Mouse (Mus musculus) small intestine, adult 2 months (tissue): ENCODE measurements around the gene Tnr. TPM values are rescaled to one million over a fixed set of nuclear protein-coding genes. Genes with fewer than 3 reads are reported as not detected.

ENCODE experiments used
- H3K27ac ChIP-seq: fragments of 200-500 bp; 2 replicates; pipeline ENCODE4 v1.5.1; 2012; ENCODE audit warnings: low read depth, low read length, control low read depth, inconsistent platforms; ENCODE audit not compliant: insufficient read depth
- H3K27me3 ChIP-seq: fragments of 200-500 bp; 2 replicates; pipeline ENCODE4 v1.6.1; 2012; ENCODE audit warnings: mild to moderate bottlenecking, moderate library complexity, low read length, inconsistent platforms; ENCODE audit not compliant: control insufficient read depth, insufficient read depth
- H3K36me3 ChIP-seq: fragments of 200-500 bp; 2 replicates; pipeline ENCODE4 v1.6.1; 2012; ENCODE audit warnings: mild to moderate bottlenecking, low read length, control low read depth, inconsistent platforms; ENCODE audit not compliant: control insufficient read depth, insufficient read depth
- H3K4me1 ChIP-seq: fragments of 200-500 bp; 2 replicates; pipeline ENCODE4 v1.6.1; 2012; ENCODE audit warnings: low read length, inconsistent platforms, mixed read lengths; ENCODE audit not compliant: control insufficient read depth, insufficient read depth, insufficient read length
- H3K4me3 ChIP-seq: fragments of 200-500 bp; 2 replicates; pipeline ENCODE4 v1.5.1; 2012; ENCODE audit warnings: low read depth, mild to moderate bottlenecking, control low read depth, inconsistent platforms, low read length, moderate library complexity
- CTCF ChIP-seq: fragments of 200-500 bp; IDR thresholded peaks from 2 replicates; pipeline ENCODE4 v1.5.1; 2012; ENCODE audit warnings: low read depth, mild to moderate bottlenecking, control low read depth, inconsistent platforms, low read length, moderate library complexity, mixed read lengths; ENCODE audit not compliant: insufficient replicate concordance, insufficient read length; ENCODE audit errors: extremely low read depth
- POLR2A ChIP-seq: fragments of 200-500 bp; IDR thresholded peaks from 2 replicates; pipeline ENCODE4 v1.6.1; 2012; ENCODE audit warnings: low read depth, mild to moderate bottlenecking, control low read depth, inconsistent platforms, low read length, moderate library complexity
- WGBS: fragments of 180-500 bp; shearing (Covaris S2); methylation state at CpG from one replicate; pipeline ENCODE4 v1.1.7; 2018; 5-methylcytosine and 5-hydroxymethylcytosine counted together
- polyA plus RNA-seq: library from polyadenylated mRNA; depleted of rRNA; stranded (reverse); fragments of >200 nt; gene quantifications from 2 replicates; pipeline ENCODE4 v1.2.3, GENCODE M21; 2012

The Tnr gene
- polyA plus RNA-seq, 1 experiment = 0.10 TPM

- TF ChIP-seq CTCF (no peak), POLR2A (no peak)
- no peaks in the 10 kb centered on the region for H3K36me3 ChIP-seq
- WGBS = 72% methylated on average over 7 of the region's 7 CpGs
Observed at GRCm38 (mm10) chr1:159567171-159567570, 43.6 kb downstream of the Tnr start.

GRCm38 (mm10) chr1:159570270-159570669, 46.7 kb downstream of the Tnr start:
- H3K27me3 ChIP-seq = no peaks in the 10 kb centered on the region
- WGBS = 21% methylated on average over 8 of the region's 8 CpGs
- TF ChIP-seq CTCF (no peak), POLR2A (no peak)
- no peaks in the 10 kb centered on the region for H3K36me3 ChIP-seq
- no peak overlapping the region for H3K27ac ChIP-seq
- no peaks in the 10 kb centered on the region for H3K4me1 ChIP-seq
- no peak overlapping the region for H3K4me3 ChIP-seq

More at GRCm38 (mm10) chr1:159567171-159567570, 43.6 kb downstream of the Tnr start:
- Histone ChIP-seq H3K4me3 (no peak overlapping the region), H3K4me1 (no peaks in the 10 kb centered on the region), H3K27ac (no peak overlapping the region), H3K27me3 (no peaks in the 10 kb centered on the region)

GRCm38 (mm10) chr1:159570831-159571230, 47.3 kb downstream of the Tnr start:
- TF ChIP-seq CTCF (no peak), POLR2A (no peak)
- H3K27me3 ChIP-seq = no peaks in the 10 kb centered on the region
- WGBS = 49% methylated on average over 2 of the region's 2 CpGs

GRCm38 (mm10) chr1:159571951-159572350, 48.4 kb downstream of the Tnr start:
- no peak overlapping the region for H3K4me3 ChIP-seq
- no peak overlapping the region for H3K27ac ChIP-seq
- no peaks in the 10 kb centered on the region for H3K27me3 ChIP-seq

More at GRCm38 (mm10) chr1:159570831-159571230, 47.3 kb downstream of the Tnr start:
- H3K27ac ChIP-seq = no peak overlapping the region
- no peaks in the 10 kb centered on the region for H3K36me3 ChIP-seq
- H3K4me1 ChIP-seq = no peaks in the 10 kb centered on the region
- no peak overlapping the region for H3K4me3 ChIP-seq

GRCm38 (mm10) chr1:159573116-159573515, 49.5 kb downstream of the Tnr start:
- Histone ChIP-seq H3K36me3 (no peaks in the 10 kb centered on the region), H3K27me3 (no peaks in the 10 kb centered on the region), H3K4me1 (no peaks in the 10 kb centered on the region), H3K27ac (no peak overlapping the region), H3K4me3 (no peak overlapping the region)
- no peak for TF ChIP-seq CTCF
- no peak for TF ChIP-seq POLR2A
- WGBS = 74% methylated on average over 2 of the region's 2 CpGs

More at GRCm38 (mm10) chr1:159571951-159572350, 48.4 kb downstream of the Tnr start:
- Histone ChIP-seq H3K36me3 (no peaks in the 10 kb centered on the region), H3K4me1 (no peaks in the 10 kb centered on the region)
- 80% methylated on average over 3 of the region's 3 CpGs for WGBS
- TF ChIP-seq POLR2A (no peak), CTCF (no peak)

GRCm38 (mm10) chr1:159574661-159575060, 51.1 kb downstream of the Tnr start:
- 79% methylated on average over 5 of the region's 5 CpGs for WGBS
- Histone ChIP-seq H3K4me3 (no peak overlapping the region), H3K4me1 (no peaks in the 10 kb centered on the region), H3K36me3 (no peaks in the 10 kb centered on the region), H3K27ac (no peak overlapping the region), H3K27me3 (no peaks in the 10 kb centered on the region)
- TF ChIP-seq POLR2A = no peak
- TF ChIP-seq CTCF = no peak

- no peak overlapping the region for H3K27ac ChIP-seq
- TF ChIP-seq CTCF (no peak), POLR2A (no peak)
- no peak overlapping the region for H3K4me3 ChIP-seq
- no peaks in the 10 kb centered on the region for H3K27me3 ChIP-seq
- WGBS = 45% methylated on average over 2 of the region's 2 CpGs
- no peaks in the 10 kb centered on the region for H3K36me3 ChIP-seq
- H3K4me1 ChIP-seq = no peaks in the 10 kb centered on the region
Observed at GRCm38 (mm10) chr1:159576246-159576645, 52.7 kb downstream of the Tnr start.
